Mouse (Mus musculus): Measurements from ENCODE around the gene Fbp1.
"Not testable (repeated sequence)": the region's sequence is repeated elsewhere in the genome, so short reads cannot be mapped to it uniquely, and the experiment has no call there.

The Fbp1 gene

DNA sequence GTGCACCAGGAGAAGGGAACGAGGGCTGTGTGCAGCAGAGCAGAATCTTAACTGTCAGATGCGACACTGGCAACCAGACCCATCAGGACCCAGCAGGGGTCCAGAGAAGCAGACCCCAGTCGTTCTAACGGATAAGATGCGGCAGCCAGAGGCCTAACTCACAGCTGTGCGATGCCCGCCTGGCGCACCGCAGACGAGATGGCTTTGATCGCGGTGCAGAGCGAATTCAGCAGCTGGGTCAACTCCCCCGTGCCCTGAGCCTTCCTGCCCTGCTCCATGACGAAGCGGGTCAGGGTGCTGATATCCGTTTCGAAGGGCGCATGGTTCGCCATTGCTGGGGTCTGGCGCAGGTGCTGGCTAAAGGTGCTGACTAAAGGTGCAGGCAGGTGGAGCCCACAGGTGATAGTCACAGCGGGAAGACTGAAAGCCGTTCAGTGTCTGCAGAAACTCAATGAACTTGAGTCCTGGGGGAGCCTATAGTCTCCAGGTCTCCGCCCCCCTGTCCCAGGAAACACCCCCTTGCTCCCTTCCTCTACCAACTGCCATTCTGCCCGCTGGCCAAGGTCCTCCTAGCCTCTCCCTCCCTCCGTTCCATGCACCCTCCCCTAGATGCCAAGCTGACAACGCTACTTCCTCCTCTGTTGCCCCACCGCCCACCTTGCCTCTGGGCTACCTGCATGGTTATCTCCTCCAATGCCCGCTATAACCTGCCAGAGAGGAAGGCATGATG, at the start of gene Fbp1:
Gene Fbp1, minus strand, starts transcription at position 571 of the 730 bp plus-strand sequence.
- DNase-seq = peak; percentile 19 to 21

DNA sequence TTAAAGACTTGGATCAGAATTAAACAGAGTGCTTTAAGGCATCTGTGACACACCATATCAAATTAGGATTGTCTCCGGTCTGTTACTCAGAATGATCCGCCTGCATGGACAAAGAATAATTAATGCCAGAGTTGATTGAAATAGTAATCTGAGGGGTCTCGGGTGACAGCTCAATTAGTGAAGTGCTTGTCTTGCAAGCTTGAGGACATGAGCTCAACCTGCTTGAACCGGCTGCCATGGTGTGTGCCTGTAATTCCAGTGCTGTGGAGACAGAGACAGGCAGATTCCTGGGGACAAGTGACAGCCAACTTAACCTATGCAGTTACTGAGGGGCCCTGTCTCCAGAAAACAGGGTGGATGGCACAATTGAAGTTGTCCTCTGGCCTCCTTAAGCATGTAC, 44.4 kb upstream of the Fbp1 start:
- no peak for DNase-seq

DNA sequence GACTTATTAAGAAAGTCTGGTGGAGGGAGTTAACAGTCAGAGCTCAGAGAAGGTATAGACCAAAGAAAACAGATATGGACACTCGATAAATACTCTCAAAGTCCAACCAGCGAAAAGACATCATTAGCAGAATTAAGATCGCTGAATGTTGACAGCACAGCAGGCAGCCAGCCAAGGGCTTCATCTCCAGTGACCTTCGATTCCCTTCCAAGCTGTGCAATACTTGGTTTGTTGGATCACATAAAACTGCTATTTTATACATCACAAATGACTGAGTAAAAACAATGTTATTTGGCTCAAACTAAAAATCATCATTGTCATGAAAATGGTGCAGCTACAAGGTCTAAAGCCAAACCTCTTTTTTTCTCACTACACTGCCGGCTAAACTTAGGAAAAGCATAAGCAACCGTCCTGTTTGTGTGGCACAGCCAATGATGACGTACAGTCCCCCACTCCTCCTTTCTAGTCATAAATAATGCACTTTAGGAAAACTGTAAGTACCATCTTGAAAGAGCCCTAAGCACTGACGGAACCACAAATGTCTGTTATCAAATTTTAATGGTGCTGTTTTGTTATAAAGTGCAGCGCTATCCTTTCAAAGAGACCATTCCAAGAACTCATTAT, 41.8 kb upstream of the Fbp1 start:
- peak; percentile 10 for DNase-seq

DNA sequence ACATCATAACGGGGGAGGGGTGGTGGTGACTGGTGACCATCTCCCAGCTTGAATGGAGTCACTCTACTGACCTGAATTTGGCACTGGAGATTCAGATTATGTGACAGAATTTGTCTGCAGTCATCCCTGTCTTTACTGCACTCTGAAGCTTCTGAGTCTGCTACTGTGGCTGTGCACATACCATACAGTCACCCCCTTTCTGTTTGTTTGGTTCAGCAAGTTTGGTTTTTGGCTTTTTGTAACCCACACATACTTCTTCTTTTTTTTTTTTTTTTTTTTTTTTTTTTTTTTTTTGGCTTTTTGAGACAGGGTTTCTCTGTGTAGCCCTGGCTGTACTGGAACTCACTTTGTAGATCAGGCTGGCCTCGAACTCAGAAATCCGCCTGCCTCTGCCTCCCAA, 41.1 kb upstream of the Fbp1 start:
- DNase-seq = not testable (repeated sequence)

DNA sequence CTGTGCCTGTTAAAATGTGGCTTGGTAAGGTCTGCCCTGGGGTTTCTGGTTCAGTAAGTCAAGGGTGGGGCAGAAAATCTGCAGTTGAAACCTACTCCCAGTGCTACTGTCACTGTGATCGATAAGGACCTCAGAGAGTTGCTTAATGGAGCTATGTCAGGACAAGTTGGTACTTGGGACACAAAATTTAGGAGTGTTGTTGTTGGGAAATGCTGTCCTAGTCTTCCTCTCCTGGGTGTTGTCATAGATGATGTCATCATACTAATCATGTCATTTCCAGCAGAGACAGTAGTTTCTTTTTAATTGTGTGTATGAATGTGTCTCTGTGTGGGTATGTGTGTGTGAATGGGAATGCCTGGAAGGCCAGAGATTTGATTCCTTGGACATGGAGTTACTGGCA, 39.4 kb upstream of the Fbp1 start:
- no peak for DNase-seq

DNA sequence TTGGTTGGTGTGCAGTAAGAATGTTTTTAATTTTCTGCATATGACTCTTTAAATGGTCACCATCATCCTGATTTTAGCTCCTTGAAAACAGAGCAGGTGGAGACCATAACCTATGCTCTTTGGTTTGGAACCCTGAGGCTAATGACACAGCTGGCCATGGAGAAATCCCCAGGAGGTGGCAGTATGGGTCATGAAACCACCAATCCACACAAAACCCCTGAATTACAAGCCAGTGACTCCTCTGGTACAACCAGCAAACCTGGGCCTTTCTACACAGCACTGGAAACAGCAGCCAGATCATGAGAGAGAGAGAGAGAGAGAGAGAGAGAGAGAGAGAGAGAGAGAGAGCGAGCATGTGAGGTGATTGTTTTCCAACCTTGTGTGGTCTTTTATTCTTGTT, 38.4 kb upstream of the Fbp1 start:
- DNase-seq = peak; percentile 25 to 35

DNA sequence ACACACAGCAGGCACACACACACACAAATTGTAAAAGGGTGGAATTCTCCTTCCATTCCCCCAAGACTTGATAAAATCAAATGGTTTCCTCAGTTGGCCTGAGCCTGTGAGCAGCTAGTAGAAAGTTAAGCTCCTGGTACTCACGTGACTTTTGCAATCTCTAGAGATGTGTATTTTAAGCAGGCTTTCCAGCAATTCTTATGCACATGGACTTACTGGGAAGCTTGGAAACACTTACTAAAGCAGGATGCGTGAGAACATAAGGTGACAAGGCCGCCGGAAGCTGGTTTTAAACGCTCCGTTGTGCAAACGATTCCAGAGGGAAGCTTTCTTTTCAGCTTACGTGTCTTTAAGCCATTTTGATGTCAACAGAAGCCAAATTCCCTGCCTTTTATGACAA, 35.1 kb upstream of the Fbp1 start:
- DNase-seq = no peak

GRCm38 (mm10) chr13:62922645-62923044, 34.6 kb upstream of the Fbp1 start:
- DNase-seq = no peak

GRCm38 (mm10) chr13:62919647-62920341, 31.7 kb upstream of the Fbp1 start:
- DNase-seq = peak; percentile 87 to 92

- peak; percentile 9 to 12 for DNase-seq
Observed at GRCm38 (mm10) chr13:62917416-62918110, 29.5 kb upstream of the Fbp1 start.

GRCm38 (mm10) chr13:62916675-62917074, 28.6 kb upstream of the Fbp1 start:
- DNase-seq = peak; percentile 9 to 23

- no peak for DNase-seq
Observed at GRCm38 (mm10) chr13:62911575-62911974, 23.5 kb upstream of the Fbp1 start.

- no peak for DNase-seq
Observed at GRCm38 (mm10) chr13:62910206-62910605, 22.1 kb upstream of the Fbp1 start.

GRCm38 (mm10) chr13:62909776-62910175, 21.7 kb upstream of the Fbp1 start:
- no peak for DNase-seq

- DNase-seq = no peak
Observed at GRCm38 (mm10) chr13:62908163-62908559, 20.1 kb upstream of the Fbp1 start.

- no peak for DNase-seq
Observed at GRCm38 (mm10) chr13:62907527-62908162, 19.6 kb upstream of the Fbp1 start.

GRCm38 (mm10) chr13:62901139-62901538, 13.1 kb upstream of the Fbp1 start:
- DNase-seq = no peak

GRCm38 (mm10) chr13:62897927-62898646, 10.0 kb upstream of the Fbp1 start:
- DNase-seq = peak in 1 of 2 experiments; percentile 7

DNA sequence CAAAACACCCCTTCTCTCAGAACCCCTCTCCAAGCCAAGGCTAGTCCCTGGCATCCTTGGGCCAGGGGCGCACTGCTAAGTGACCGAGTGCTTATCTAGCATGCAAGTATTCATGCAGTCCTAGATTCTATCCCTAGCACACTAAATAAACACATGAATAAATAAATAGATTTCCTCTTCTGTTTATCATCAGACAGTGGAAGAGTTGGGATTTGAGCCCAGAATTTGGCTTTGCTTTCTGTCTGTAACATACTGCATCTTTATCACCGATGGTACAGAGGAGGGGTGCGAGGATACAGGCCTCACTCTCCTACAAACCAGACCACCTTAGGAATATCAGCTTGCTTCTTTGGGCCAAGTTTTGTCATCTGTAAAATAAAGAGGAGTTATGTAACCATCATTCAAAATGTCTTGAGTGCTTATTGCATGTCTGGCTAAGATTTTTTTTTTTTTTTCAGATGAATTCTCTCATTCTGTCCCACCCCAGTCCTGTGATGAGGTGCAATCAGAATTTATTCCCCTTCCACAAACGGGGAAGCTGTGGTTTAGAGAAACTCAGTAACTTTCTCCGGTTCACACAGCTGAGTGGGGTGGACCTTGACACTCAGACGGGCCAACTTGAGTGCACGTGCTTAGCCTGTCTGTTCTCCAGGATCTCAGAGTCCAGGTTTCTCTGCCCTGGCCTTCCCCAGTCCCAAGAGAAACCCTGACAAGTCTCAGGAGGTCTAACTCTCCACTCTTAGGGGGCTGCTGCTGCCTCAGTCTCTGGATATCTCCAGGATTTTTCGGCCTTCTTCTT, 5.2 kb upstream of the Fbp1 start:
- no peak for DNase-seq

DNA sequence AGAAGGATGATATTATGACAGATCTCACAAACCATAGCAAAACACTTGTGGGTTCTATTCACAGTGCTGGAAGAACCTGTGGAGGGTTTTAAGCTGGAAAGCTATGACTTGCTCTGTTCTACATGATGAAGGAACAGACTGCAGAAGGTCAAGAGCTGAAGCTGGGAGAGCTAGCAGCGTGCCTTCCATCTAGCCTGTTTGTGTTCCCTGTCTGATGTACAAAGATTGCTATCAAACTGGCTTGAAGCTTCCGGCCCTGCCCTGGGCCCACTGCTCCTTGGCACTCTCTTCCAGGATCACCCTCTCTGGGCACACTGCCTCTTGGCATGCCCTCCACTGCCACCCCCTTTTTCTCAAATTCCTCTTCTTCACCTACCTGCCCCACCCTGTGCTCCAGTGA, 1.2 kb upstream of the Fbp1 start:
- DNase-seq = no peak

DNA sequence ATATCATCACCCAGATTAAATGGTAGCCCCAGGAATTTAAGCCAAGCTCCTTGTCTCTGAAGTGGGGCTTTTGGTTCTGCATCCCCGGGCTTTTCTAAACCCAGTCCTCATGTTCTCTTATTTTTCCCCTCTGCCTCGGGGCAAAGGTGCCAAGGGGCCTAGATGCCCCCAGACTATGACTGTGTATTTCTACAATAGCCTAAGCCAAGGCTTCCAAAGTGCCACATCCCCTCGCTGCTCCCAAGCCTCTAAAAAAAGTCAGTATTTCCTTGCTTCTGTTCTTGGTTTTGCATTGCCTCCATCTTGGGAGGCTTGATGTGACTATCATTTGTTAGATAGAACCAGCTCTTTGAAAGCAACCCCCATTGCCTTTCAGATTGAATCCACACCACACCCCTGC, 3.5 kb downstream of the Fbp1 start:
- no peak for DNase-seq
